Mouse (Mus musculus): ENCODE data around the gene Fcna. TPM values are rescaled to one million over a fixed set of nuclear protein-coding genes. Genes with fewer than 3 reads are reported as not detected.

The Fcna gene
- total RNA-seq (2023) = 1 to 10 TPM; 4.1 to 6.8 TPM

GRCm38 (mm10) chr2:25627811-25628210 lies at the start of gene Fcna:
Fcna (minus strand) TSS chr2:25628030.

GRCm38 (mm10) chr2:25676486-25676885 lies 48.7 kb upstream of the Fcna start, which contains the start of gene Lcn6:
Lcn6 (plus strand) TSS chr2:25676786.

GRCm38 (mm10) chr2:25657652-25658051 lies 29.8 kb upstream of the Fcna start, which contains the start of gene Lcn5:
Lcn5 (plus strand) TSS chr2:25657952.

GRCm38 (mm10) chr2:25652902-25653301 lies 25.1 kb upstream of the Fcna start, which contains the start of gene Lcn8:
Lcn8 (plus strand) TSS chr2:25653120.

GRCm38 (mm10) chr2:25621229-25622200 lies 6.3 kb downstream of the Fcna start, which contains the start of gene Tmem141:
Tmem141 (minus strand) TSS chr2:25622005.

GRCm38 (mm10) chr2:25617578-25617977 lies 10.3 kb downstream of the Fcna start, which contains the start of gene Ccdc183:
Ccdc183 (minus strand) TSS chr2:25617678.

GRCm38 (mm10) chr2:25607761-25608622 lies 19.8 kb downstream of the Fcna start, which contains the start of gene Rabl6:
Rabl6 (minus strand) TSS chr2:25608521.

GRCm38 (mm10) chr2:25581294-25581864 lies 46.5 kb downstream of the Fcna start, which contains the start of gene Ajm1:
Ajm1 (minus strand) TSS chr2:25581757.

Other genes starting within 250 kb of the Fcna start
- not detected for gene Entpd2, start 232.2 kb downstream of the Fcna start, total RNA-seq (2023)
- 1 to 10 TPM; 3.3 to 3.8 TPM for gene Npdc1, start 228.7 kb downstream of the Fcna start, total RNA-seq (2023)
- under 1 TPM; 0.39 to 0.73 TPM for gene Fut7, start 204.8 kb downstream of the Fcna start, total RNA-seq (2023)
- 10 to 100 TPM; 82.9 to 83.2 TPM for gene Abca2, start 199.3 kb downstream of the Fcna start, total RNA-seq (2023)
- 1 to 10 TPM in 1 of 2 experiments, not detected in 1; 1.4 TPM for gene Clic3, start 171.2 kb downstream of the Fcna start, total RNA-seq (2023)
- 10 to 100 TPM; 71.5 to 79.3 TPM for gene Paxx, start 166.9 kb downstream of the Fcna start, total RNA-seq (2023)
- not detected for gene Ptgds, start 158.0 kb downstream of the Fcna start, total RNA-seq (2023)
- gene Lcn12, start 134.1 kb downstream of the Fcna start, total RNA-seq (2023) = not detected
- 10 to 100 TPM; 51.3 to 54.9 TPM for gene Fbxw5, start 127.3 kb downstream of the Fcna start, total RNA-seq (2023)
- 1 to 10 TPM; 1.0 to 1.3 TPM for gene C8g, start 126.3 kb downstream of the Fcna start, total RNA-seq (2023)
- gene Traf2, start 81.1 kb downstream of the Fcna start, total RNA-seq (2023) = 10 to 100 TPM; 45.3 to 55.1 TPM
- 100 to 1,000 TPM; 121 to 134 TPM for gene Edf1, start 70.2 kb downstream of the Fcna start, total RNA-seq (2023)
- gene Mamdc4, start 53.2 kb downstream of the Fcna start, total RNA-seq (2023) = 1 to 10 TPM; 2.2 to 4.3 TPM
- 10 to 100 TPM; 22.0 to 26.5 TPM for gene Phpt1, start 52.8 kb downstream of the Fcna start, total RNA-seq (2023)
- 1 to 10 TPM in 1 of 2 experiments, under 1 TPM in 1; 0.76 to 2.1 TPM for gene Ajm1, start 46.3 kb downstream of the Fcna start, total RNA-seq (2023)
- 100 to 1,000 TPM; 121 to 124 TPM for gene Rabl6, start 19.5 kb downstream of the Fcna start, total RNA-seq (2023)
- gene Ccdc183, start 10.4 kb downstream of the Fcna start, total RNA-seq (2023) = not detected
- gene Tmem141, start 6.0 kb downstream of the Fcna start, total RNA-seq (2023) = 1 to 10 TPM in 1 of 2 experiments, not detected in 1; 1.0 TPM
- gene Lcn8, start 25.1 kb upstream of the Fcna start, total RNA-seq (2023) = not detected
- gene Lcn5, start 29.9 kb upstream of the Fcna start, total RNA-seq (2023) = not detected
- not detected for gene Lcn6, start 48.8 kb upstream of the Fcna start, total RNA-seq (2023)
- gene Lcn10, start 54.7 kb upstream of the Fcna start, total RNA-seq (2023) = not detected
- not detected for gene Obp2a, start 72.0 kb upstream of the Fcna start, total RNA-seq (2023)
- 10 to 100 TPM; 16.3 to 18.4 TPM for gene Bmyc, start 78.7 kb upstream of the Fcna start, total RNA-seq (2023)
- not detected for gene Obp2b, start 109.0 kb upstream of the Fcna start, total RNA-seq (2023)
- not detected for gene Lcn3, start 137.5 kb upstream of the Fcna start, total RNA-seq (2023)
- gene Lcn11, start 149.0 kb upstream of the Fcna start, total RNA-seq (2023) = not detected
- not detected for gene Gm13539, start 154.2 kb upstream of the Fcna start, total RNA-seq (2023)
- not detected for gene Glt6d1, start 187.8 kb upstream of the Fcna start, total RNA-seq (2023)
- not detected for gene Lcn9, start 195.1 kb upstream of the Fcna start, total RNA-seq (2023)
- under 1 TPM in 1 of 2 experiments, not detected in 1; 0.73 TPM for gene Sohlh1, start 219.2 kb upstream of the Fcna start, total RNA-seq (2023)
- gene Kcnt1, start 235.7 kb upstream of the Fcna start, total RNA-seq (2023) = not detected

All from T-cell, adult 66 days (primary cell).